Mouse (Mus musculus) megakaryocyte, embryonic 14.5 days (primary cell): ENCODE measurements at regions not wholly inside any gene's neighbourhood (a gene's known extent, or its start where the extent isn't known, plus 50 kb on each side); places are given as distances from the start of the nearest gene placed in this dataset.

Experiments used
- H3K27me3 ChIP-seq: replicated peaks from 2 replicates; pipeline ENCODE3; 2012; ENCODE audit warnings: inconsistent platforms
- H3K36me3 ChIP-seq: replicated peaks from 2 replicates; pipeline ENCODE3; 2012; ENCODE audit warnings: low read length, inconsistent platforms, mixed read lengths
- H3K4me1 ChIP-seq: 2 replicates; pipeline ENCODE4 v1.6.1; 2012; ENCODE audit warnings: inconsistent platforms
- H3K4me3 ChIP-seq: replicated peaks from 2 replicates; pipeline ENCODE3; 2012; ENCODE audit warnings: moderate library complexity, mild to moderate bottlenecking, inconsistent platforms
- H3K9me3 ChIP-seq: 2 replicates; pipeline ENCODE4 v1.6.1; 2012; ENCODE audit warnings: inconsistent platforms
- FLI1 ChIP-seq: IDR thresholded peaks from 2 replicates; pipeline ENCODE4 v1.6.1; 2012; ENCODE audit warnings: low read length, inconsistent platforms, mixed read lengths
- GATA1 ChIP-seq: IDR thresholded peaks from 3 replicates; pipeline ENCODE4 v1.6.1; 2012; ENCODE audit warnings: mixed read lengths, low read length, inconsistent platforms, borderline replicate concordance

DNA sequence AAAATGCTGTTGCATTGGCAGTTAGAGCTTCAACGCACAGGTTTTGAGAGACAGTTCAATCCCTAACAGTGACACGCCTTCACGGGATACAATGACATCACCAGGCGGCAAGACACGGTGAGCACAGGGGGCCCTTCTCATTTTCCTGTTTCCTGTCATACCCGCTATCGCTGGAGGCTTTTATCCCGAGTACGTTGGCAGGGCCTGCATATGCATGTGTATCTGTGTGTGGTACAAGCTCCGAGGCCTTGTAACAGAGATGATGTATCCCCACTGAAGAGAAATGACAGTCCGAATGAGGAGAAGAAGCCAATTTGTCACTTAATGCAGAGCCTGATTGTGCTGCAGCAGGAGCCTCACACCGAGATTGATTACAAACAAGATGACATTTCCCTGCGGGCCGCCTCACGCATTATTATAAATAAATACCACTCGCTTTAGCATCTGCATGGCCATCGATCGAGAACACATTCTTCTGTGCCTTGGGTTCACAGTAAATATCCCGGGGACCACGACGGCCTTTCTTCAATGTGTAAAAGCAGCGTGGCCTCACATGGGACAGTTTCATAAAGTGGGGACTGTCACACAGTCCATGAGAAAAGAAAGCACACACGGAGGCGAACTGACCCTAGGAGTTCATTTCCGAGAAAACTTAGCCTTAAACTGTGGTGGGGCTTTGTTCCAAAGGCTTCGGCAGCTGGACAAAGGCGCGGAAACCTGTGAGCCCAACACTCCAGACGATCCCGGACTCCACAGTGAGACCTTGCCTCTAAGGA is 54.9 kb upstream of the Noct start:
- Histone ChIP-seq H3K36me3 (no peaks in the 10 kb centered on the region), H3K27me3 (no peaks in the 10 kb centered on the region), H3K9me3 (peaks cover 4% of the 10 kb centered on the region; the same call in 1 of the 2 replicates), H3K4me1 (peaks cover 14% of the 10 kb centered on the region), H3K4me3 (no peak overlapping the region)
- TF ChIP-seq FLI1 (no peak), GATA1 (no peak)

DNA sequence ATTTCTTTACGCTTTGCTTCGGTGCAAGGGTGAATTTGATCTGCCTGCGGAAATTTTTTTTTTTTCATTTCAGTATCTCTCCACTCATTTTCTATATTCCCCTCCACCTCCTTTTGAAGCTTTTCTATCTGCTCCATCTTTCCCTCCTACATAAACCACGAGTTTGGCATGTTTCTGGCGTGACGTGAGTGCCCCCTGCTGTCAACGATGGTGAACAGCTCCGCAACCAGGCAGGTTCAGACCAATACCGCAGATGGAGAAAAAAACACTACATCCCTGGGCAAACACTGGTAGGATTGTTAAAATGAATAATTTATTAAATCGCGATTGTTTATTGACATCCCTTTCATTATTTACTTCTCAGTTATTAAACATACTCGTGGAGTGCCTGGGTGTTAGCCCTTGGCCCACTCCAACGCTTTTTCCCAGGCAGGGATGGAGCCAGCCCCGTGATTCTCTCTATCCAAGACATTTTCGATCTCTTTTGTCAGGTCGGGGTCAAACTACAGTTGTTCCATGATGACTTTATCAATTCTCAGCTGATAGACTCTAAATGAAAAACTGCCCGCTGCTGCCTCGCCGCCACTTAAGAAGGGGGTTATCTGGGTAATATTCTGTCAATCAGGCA is 53.9 kb upstream of the Noct start:
- peaks cover under 1% of the 10 kb centered on the region for H3K27me3 ChIP-seq
- TF ChIP-seq GATA1 = no peak
- no peak for TF ChIP-seq FLI1

More for the DNA sequence above, 53.9 kb upstream of the Noct start:
- no peak overlapping the region for H3K4me3 ChIP-seq
- no peaks in the 10 kb centered on the region for H3K36me3 ChIP-seq
- H3K9me3 ChIP-seq = peaks cover 4% of the 10 kb centered on the region; the same call in 1 of the 2 replicates
- H3K4me1 ChIP-seq = peaks cover 14% of the 10 kb centered on the region
